Mouse (Mus musculus) MEL-GATA-1-ER (cell line): ENCODE measurements around the gene Rnpepl1.

Source experiments
- DNase-seq: peaks from one replicate; pipeline ENCODE4 v3.0.0-alpha.2; 2012; ENCODE audit warnings: low read depth; ENCODE audit errors: extremely low read depth

Rnpepl1 gene

GRCm38 (mm10) chr1:92906779-92907631, 3.6 kb upstream of the Rnpepl1 start, which contains the start of gene Dusp28:
Gene Dusp28, plus strand, starts transcription at chr1:92906981.
- DNase-seq = peak; percentile 81

- DNase-seq = peak; percentile 68
These were observed 2.8 kb upstream of the Rnpepl1 start for GRCm38 (mm10) chr1:92907632-92908360.

- no peak for DNase-seq
These were observed 1.9 kb upstream of the Rnpepl1 start for GRCm38 (mm10) chr1:92908664-92909063.

GRCm38 (mm10) chr1:92909068-92909467, 1.5 kb upstream of the Rnpepl1 start:
- peak; percentile 59 for DNase-seq

GRCm38 (mm10) chr1:92910925-92911720, 540 bp downstream of the Rnpepl1 start:
- no peak for DNase-seq

GRCm38 (mm10) chr1:92911721-92912138, 1.1 kb downstream of the Rnpepl1 start:
- DNase-seq = peak; percentile 47

GRCm38 (mm10) chr1:92912286-92912685, 1.7 kb downstream of the Rnpepl1 start:
- no peak for DNase-seq

- DNase-seq = no peak
These were observed 3.7 kb downstream of the Rnpepl1 start for GRCm38 (mm10) chr1:92914239-92914638.

- DNase-seq = no peak
These were observed 4.4 kb downstream of the Rnpepl1 start for GRCm38 (mm10) chr1:92914993-92915392.

- no peak for DNase-seq
These were observed 6.1 kb downstream of the Rnpepl1 start for GRCm38 (mm10) chr1:92916725-92917124.

- DNase-seq = no peak
These were observed 8.6 kb downstream of the Rnpepl1 start for GRCm38 (mm10) chr1:92919151-92919550.

- DNase-seq = no peak
These were observed 9.2 kb downstream of the Rnpepl1 start for GRCm38 (mm10) chr1:92919775-92920174.

- peak; percentile 72 for DNase-seq
These were observed 10.1 kb downstream of the Rnpepl1 start for GRCm38 (mm10) chr1:92920474-92921200.

- DNase-seq = no peak
These were observed 10.9 kb downstream of the Rnpepl1 start for GRCm38 (mm10) chr1:92921496-92921895.

- no peak for DNase-seq
These were observed 19.7 kb downstream of the Rnpepl1 start for GRCm38 (mm10) chr1:92930171-92930706.

- DNase-seq = peak; percentile 71
These were observed 23.0 kb downstream of the Rnpepl1 start for GRCm38 (mm10) chr1:92933611-92934010.

- DNase-seq = peak; percentile 100
These were observed 23.7 kb downstream of the Rnpepl1 start, which contains the start of gene Capn10 for GRCm38 (mm10) chr1:92934182-92934827. Gene Capn10, plus strand, starts transcription at chr1:92934376.

- peak; percentile 85 for DNase-seq
These were observed 24.7 kb downstream of the Rnpepl1 start for GRCm38 (mm10) chr1:92935054-92935962.

GRCm38 (mm10) chr1:92935977-92936376, 25.4 kb downstream of the Rnpepl1 start:
- DNase-seq = no peak
